Mouse (Mus musculus) activated CD4-positive, CD25-positive, alpha-beta regulatory T cell, adult 4 months (primary cell): ENCODE measurements around the gene Col7a1. TPM values are rescaled to one million over a fixed set of nuclear protein-coding genes. Genes with fewer than 3 reads are reported as not detected.

Experiments
- ATAC-seq: one replicate; pipeline ENCODE4 v1.8.0; 2017
- polyA plus RNA-seq, 2 experiments: library from polyadenylated mRNA; unstranded; fragments of 100-300 nt; shearing (Covaris generic); gene quantifications; one replicate each; pipeline ENCODE4 v1.2.1; 2017

Col7a1 gene
- polyA plus RNA-seq, 2 experiments from 2014 or later, result not detected

GRCm38 (mm10) chr9:108987704-108988350 lies 34.4 kb downstream of the Col7a1 start:
- no peak for ATAC-seq

GRCm38 (mm10) chr9:108989802-108990461 lies 36.5 kb downstream of the Col7a1 start:
- no peak for ATAC-seq

- ATAC-seq, result no peak
These were observed 37.1 kb downstream of the Col7a1 start for GRCm38 (mm10) chr9:108990462-108990820.

GRCm38 (mm10) chr9:108991428-108992084 lies 38.2 kb downstream of the Col7a1 start, which contains the start of gene Pfkfb4:
Gene Pfkfb4 (plus strand): TSS chr9:108991778.
- ATAC-seq, result peak; percentile 96

GRCm38 (mm10) chr9:108992085-108992469 lies 38.7 kb downstream of the Col7a1 start:
- no peak for ATAC-seq

GRCm38 (mm10) chr9:108992620-108993361 lies 39.4 kb downstream of the Col7a1 start:
- no peak for ATAC-seq

- ATAC-seq, result no peak
These were observed 43.0 kb downstream of the Col7a1 start for GRCm38 (mm10) chr9:108996411-108996810.

- ATAC-seq, result no peak
These were observed 45.1 kb downstream of the Col7a1 start for GRCm38 (mm10) chr9:108998287-108999166.

GRCm38 (mm10) chr9:108999167-108999526 lies 45.8 kb downstream of the Col7a1 start:
- no peak for ATAC-seq

GRCm38 (mm10) chr9:109000726-109001125 lies 47.3 kb downstream of the Col7a1 start:
- ATAC-seq, result peak; percentile 79

- no peak for ATAC-seq
These were observed 49.8 kb downstream of the Col7a1 start for GRCm38 (mm10) chr9:109003201-109003600.

- no peak for ATAC-seq
These were observed 53.8 kb downstream of the Col7a1 start for GRCm38 (mm10) chr9:109007025-109007780.

GRCm38 (mm10) chr9:109008081-109008480 lies 54.7 kb downstream of the Col7a1 start:
- ATAC-seq, result no peak

GRCm38 (mm10) chr9:109008994-109009635 lies 55.7 kb downstream of the Col7a1 start:
- no peak for ATAC-seq

GRCm38 (mm10) chr9:109009636-109010315 lies 56.4 kb downstream of the Col7a1 start:
- no peak for ATAC-seq

GRCm38 (mm10) chr9:109010316-109010690 lies 56.9 kb downstream of the Col7a1 start:
- no peak for ATAC-seq

GRCm38 (mm10) chr9:109015397-109015796 lies 62.0 kb downstream of the Col7a1 start:
- ATAC-seq, result no peak

- ATAC-seq, result no peak
These were observed 63.7 kb downstream of the Col7a1 start for GRCm38 (mm10) chr9:109016973-109017604.

GRCm38 (mm10) chr9:109021428-109021827 lies 68.0 kb downstream of the Col7a1 start:
- ATAC-seq, result no peak
